Mouse (Mus musculus) gastrocnemius, adult 2 months (tissue): ENCODE measurements at regions not wholly inside any gene's neighbourhood (a gene's known extent, or its start where the extent isn't known, plus 50 kb on each side); places are given as distances from the start of the nearest gene placed in this dataset.
A peak's percentile ranks its signal among the peaks of the same experiment; 100 is the strongest.

Experiments
- DNase-seq: peaks from one replicate; pipeline ENCODE4 v3.0.0; 2022
- H3K27ac ChIP-seq: fragments of 200-600 bp; 2 replicates; pipeline ENCODE4 v1.8.1; 2022; ENCODE audit warnings: mild to moderate bottlenecking
- H3K4me3 ChIP-seq: fragments of 200-600 bp; 2 replicates; pipeline ENCODE4 v1.8.1; 2022; ENCODE audit warnings: mild to moderate bottlenecking, moderate library complexity
- CTCF ChIP-seq: fragments of 200-600 bp; IDR thresholded peaks from 2 replicates; pipeline ENCODE4 v1.8.1; 2022; ENCODE audit warnings: antibody characterized with exemption, mild to moderate bottlenecking, moderate library complexity
- intact Hi-C: fragments of 180-260 bp; cut with DNase I; formaldehyde crosslinking; loops from one replicate; pipeline ENCODE4 v1.15.1; 2025

GRCm38 (mm10) chr13:37638071-37638511, 140.1 kb upstream of the Rreb1 start:
- TF ChIP-seq CTCF: no peak
- H3K27ac ChIP-seq: no peak overlapping the region
- intact Hi-C loops: no loop called here

GRCm38 (mm10) chr13:37642410-37643093, 135.6 kb upstream of the Rreb1 start:
- DNase-seq: no peak
- intact Hi-C loops: no loop called here
- Histone ChIP-seq H3K27ac (no peak overlapping the region), H3K4me3 (no peak overlapping the region)
- no peak for TF ChIP-seq CTCF

More at GRCm38 (mm10) chr13:37638071-37638511, 140.1 kb upstream of the Rreb1 start:
- H3K4me3 ChIP-seq: no peak overlapping the region
- DNase-seq: no peak

GRCm38 (mm10) chr13:37644751-37645181, 133.4 kb upstream of the Rreb1 start:
- no peak for DNase-seq
- intact Hi-C loops: no loop called here
- no peak for TF ChIP-seq CTCF
- H3K4me3 ChIP-seq: no peak overlapping the region
- H3K27ac ChIP-seq: no peak overlapping the region

- H3K27ac ChIP-seq: no peak overlapping the region
- intact Hi-C loops: no loop called here
Measured at GRCm38 (mm10) chr13:37649467-37650080, 128.6 kb upstream of the Rreb1 start.

GRCm38 (mm10) chr13:37651221-37651946, 126.8 kb upstream of the Rreb1 start:
- DNase-seq: no peak
- Histone ChIP-seq H3K4me3 (no peak overlapping the region), H3K27ac (peak overlapping the region; percentile 70)
- no peak for TF ChIP-seq CTCF
- intact Hi-C loops: no loop called here

More at GRCm38 (mm10) chr13:37649467-37650080, 128.6 kb upstream of the Rreb1 start:
- TF ChIP-seq CTCF: no peak
- DNase-seq: no peak
- H3K4me3 ChIP-seq: no peak overlapping the region

- no peak overlapping the region for H3K27ac ChIP-seq
- no peak for TF ChIP-seq CTCF
- intact Hi-C loops: no loop called here
Measured at GRCm38 (mm10) chr13:37654651-37655050, 123.5 kb upstream of the Rreb1 start.

GRCm38 (mm10) chr13:37657248-37657647, 121.0 kb upstream of the Rreb1 start:
- H3K4me3 ChIP-seq: peak overlapping the region; percentile 65
- TF ChIP-seq CTCF: no peak
- intact Hi-C loops: no loop called here
- DNase-seq: peak; percentile 88
- peak overlapping the region; percentile 70 for H3K27ac ChIP-seq

More at GRCm38 (mm10) chr13:37654651-37655050, 123.5 kb upstream of the Rreb1 start:
- no peak for DNase-seq
- H3K4me3 ChIP-seq: no peak overlapping the region

- peak overlapping the region; percentile 70; the same call in 1 of the 2 replicates for H3K27ac ChIP-seq
- no peak for TF ChIP-seq CTCF
- intact Hi-C loops: no loop called here
Measured at GRCm38 (mm10) chr13:37658034-37658433, 120.2 kb upstream of the Rreb1 start.

GRCm38 (mm10) chr13:37658519-37658918, 119.7 kb upstream of the Rreb1 start:
- no peak for TF ChIP-seq CTCF
- no peak overlapping the region for H3K27ac ChIP-seq

More at GRCm38 (mm10) chr13:37658034-37658433, 120.2 kb upstream of the Rreb1 start:
- no peak for DNase-seq
- no peak overlapping the region for H3K4me3 ChIP-seq

GRCm38 (mm10) chr13:37660083-37660482, 118.1 kb upstream of the Rreb1 start:
- Histone ChIP-seq H3K4me3 (no peak overlapping the region), H3K27ac (no peak overlapping the region)
- TF ChIP-seq CTCF: no peak
- DNase-seq: no peak
- intact Hi-C loops: no loop called here

More at GRCm38 (mm10) chr13:37658519-37658918, 119.7 kb upstream of the Rreb1 start:
- intact Hi-C loops: no loop called here
- no peak overlapping the region for H3K4me3 ChIP-seq
- no peak for DNase-seq

GRCm38 (mm10) chr13:37660668-37661067, 117.5 kb upstream of the Rreb1 start:
- H3K4me3 ChIP-seq: no peak overlapping the region
- H3K27ac ChIP-seq: no peak overlapping the region
- TF ChIP-seq CTCF: no peak
- no peak for DNase-seq
- intact Hi-C loops: no loop called here

- intact Hi-C loops: no loop called here
- Histone ChIP-seq H3K4me3 (no peak overlapping the region), H3K27ac (no peak overlapping the region)
- no peak for TF ChIP-seq CTCF
- DNase-seq: no peak
Measured at GRCm38 (mm10) chr13:37664116-37664515, 114.1 kb upstream of the Rreb1 start.
